Mouse (Mus musculus) testis, postnatal 14 days (tissue): Measurements from ENCODE around the gene Aurkb.
"Not testable (repeated sequence)": the region's sequence is repeated elsewhere in the genome, so short reads cannot be mapped to it uniquely, and the experiment has no call there.

ENCODE experiments used
- DNase-seq: peaks from one replicate; pipeline ENCODE4 v3.0.0; 2021; ENCODE audit warnings: low spot score

The Aurkb gene

DNA sequence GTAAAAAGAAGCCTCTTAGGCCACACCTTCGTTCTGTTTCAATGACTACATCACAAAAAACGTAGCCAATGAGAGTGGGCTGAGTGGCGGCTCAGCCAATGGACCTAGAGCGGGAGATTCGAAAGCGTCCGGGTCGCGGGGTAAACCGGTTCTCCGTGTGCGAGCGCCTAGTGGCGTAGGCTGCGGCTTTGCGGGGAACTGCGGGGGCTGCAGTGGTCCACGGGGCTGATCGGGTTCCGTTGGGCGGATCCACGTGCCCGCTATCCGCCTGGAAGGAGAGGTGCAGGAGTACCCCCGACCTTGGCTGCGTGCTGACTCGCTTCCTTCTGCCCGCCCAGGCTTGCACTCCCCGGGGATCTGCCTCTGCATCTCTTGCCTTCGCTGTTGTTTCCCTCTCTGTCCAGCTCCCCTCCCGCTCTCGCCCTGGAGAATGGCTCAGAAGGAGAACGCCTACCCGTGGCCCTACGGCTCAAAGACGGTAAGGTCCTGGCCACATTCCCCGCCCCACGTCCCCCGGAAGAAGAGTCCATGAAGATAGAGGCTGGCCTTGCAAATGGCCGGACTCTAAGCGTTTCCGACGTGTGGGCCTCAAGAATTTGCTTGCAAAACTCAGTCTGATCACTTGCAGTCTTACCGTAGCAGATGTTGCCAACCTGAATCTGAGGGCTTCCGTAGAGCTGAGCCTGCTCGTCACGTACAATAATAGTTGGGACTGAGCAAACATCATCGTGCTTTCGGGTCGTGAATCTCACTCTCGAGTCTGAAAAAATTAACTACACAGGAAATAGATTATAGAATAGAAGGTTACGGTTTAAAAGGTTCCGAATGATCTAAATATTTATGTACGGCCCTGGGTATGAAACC lies at the start of gene Aurkb:
Gene Aurkb, plus strand, starts transcription at position 117 of the 864 bp plus-strand sequence.
- peak; percentile 87 for DNase-seq

DNA sequence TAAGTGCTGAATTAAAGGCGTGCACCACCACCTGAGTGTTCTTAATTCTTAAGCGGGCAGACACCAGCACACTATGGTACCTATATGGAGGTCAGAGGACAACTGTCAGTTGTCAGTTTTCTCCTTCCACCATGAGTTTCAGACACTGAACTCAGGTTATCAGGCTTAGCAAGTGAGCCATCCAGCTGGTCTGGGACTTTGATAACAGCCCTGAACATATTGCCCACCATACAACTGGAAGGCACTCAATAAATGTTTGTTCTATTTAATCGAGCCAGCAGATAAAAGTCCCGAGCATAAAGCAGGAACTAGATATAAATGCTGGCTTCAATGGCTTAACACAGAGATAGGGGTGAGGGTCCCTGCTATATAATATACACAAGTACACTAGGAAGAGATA lies 48.4 kb upstream of the Aurkb start:
- DNase-seq: no peak

DNA sequence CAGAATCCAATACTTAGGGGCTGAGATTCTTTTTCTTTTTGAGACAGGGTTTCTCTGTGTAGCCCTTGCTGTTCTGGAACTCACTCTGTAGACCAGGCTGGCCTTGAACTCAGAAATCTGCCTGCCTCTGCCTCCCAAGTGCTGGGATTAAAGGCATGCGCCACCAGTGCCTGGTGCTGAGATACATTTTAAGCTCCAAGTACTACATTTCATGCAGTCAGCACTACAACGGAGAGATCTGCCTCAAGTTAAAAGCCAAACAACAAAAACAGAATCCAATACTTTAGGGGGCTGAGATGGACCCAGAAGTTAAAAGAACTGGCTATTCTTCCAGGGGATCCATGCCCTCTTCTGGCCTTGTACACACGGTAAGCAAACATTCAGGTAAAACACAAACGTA lies 42.7 kb upstream of the Aurkb start:
- not testable (repeated sequence) for DNase-seq

DNA sequence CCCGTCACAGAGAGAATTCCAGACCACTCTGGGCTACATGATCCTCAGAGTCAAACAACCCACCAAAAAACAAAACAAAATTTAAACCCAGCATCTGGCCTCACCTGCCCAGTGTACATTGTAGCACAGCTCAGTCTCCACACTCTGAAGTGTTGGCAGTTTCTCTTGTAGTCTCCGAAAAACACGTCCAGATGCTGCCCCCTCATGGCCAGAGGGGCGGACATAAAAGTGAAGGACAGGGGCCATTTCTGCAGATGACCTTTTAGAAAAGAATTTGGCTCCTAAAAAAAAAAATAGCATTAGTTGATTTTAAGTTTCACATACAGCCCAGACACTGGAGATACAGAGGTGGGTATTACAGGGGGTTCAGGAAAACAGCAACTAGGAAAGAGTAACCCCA lies 41.9 kb upstream of the Aurkb start:
- no peak for DNase-seq

DNA sequence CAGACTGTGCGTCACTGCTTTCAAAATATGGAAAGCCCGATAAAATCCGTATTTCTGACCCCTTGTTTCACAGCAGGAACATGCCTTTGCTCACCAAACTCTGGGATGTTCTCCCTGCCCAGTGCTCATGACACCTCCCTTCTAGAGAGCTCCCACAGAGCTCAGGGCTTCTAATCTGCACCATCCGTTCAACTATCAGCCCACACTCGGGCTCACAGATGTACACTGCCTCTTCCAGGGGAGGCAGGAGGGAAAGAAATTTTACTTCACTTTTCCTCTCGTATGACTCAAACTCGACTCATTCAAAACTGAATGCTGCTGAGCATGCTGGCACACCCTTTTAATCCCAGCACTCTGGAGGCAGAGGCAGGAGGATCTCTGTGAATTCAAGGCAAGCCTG lies 40.3 kb upstream of the Aurkb start:
- DNase-seq: no peak

DNA sequence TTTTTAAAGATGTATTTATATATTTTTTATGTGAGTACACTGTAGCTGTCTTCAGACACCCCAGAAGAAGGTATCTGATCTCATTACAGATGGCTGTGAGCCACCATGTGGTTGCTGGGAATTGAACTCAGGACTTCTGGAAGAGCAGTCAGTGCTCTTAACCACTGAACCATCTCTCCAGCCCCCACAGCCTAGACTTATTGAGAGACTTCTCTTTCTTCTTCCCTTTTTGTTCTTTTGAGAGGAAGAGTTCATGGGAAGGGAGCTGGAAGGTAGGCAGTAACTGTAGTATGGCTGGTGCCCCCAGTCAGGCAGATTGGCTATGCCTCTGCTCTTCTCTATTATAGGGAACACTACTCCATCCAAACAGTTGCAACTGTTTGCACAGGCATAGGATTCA lies 38.9 kb upstream of the Aurkb start:
- DNase-seq: not testable (repeated sequence)

DNA sequence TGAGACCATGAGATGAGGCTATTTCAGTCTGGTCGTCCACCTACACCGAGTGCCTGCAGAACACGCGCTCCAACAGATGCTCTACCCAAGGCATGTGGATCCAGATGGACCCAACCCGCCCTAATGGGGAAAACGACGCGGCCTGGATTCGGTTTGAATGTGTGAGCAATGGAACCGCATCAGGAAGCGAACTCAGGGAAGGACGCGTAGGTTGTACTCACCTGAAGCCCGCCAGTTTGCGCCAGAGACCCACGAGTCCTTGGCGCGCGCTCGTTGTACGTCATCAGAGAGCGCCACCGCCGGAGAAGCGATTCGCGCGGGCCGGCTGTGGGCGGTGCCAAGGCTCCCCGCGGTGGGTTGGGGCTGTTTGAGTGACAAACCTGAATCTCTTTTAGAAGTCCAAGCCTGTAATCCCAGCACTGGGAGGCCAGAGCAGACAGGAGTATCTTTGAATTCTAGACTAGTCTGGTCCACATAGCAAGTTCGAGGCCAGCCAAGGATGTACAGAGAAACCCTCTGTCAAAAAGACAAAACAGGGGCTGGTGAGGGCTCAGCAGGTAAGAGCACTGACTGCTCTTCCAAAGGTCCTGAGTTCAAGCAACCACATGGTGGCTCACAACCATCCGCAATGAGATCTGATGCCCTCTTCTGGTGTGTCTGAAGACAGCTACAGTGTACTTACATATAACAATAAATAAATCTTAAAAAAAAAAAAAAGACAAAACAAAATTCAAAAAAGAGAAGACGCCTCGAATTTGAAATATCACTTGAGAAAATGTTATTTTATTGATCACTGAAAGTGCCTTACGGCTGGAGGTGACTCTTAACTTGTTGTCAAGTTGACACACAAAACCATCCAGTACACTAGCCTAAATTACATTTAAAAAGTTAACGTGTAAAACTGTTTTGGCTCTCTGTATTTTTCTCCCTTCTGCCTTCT lies 37.0 kb upstream of the Aurkb start, which contains the start of gene Pfas:
Gene Pfas, minus strand, starts transcription at position 279 of the 940 bp plus-strand sequence.
- peak; percentile 95 for DNase-seq

DNA sequence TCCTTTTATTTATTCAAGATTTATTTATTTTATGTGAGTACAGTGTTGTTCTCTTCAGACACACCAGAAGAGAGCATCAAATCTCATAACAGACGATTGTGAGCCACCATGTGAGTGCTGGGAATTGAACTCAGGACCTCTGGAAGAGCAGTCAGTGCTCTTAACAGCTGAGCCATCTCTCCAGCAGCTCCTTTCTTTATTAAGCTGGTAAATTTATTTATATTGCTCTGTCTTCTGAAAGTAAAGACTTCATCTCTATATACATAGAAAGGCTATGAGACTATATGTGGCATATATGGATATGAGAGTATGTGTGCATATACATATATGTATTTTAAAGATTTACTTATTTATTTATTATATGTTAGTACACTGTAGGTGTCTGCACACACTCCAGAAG lies 35.9 kb upstream of the Aurkb start:
- no peak for DNase-seq

DNA sequence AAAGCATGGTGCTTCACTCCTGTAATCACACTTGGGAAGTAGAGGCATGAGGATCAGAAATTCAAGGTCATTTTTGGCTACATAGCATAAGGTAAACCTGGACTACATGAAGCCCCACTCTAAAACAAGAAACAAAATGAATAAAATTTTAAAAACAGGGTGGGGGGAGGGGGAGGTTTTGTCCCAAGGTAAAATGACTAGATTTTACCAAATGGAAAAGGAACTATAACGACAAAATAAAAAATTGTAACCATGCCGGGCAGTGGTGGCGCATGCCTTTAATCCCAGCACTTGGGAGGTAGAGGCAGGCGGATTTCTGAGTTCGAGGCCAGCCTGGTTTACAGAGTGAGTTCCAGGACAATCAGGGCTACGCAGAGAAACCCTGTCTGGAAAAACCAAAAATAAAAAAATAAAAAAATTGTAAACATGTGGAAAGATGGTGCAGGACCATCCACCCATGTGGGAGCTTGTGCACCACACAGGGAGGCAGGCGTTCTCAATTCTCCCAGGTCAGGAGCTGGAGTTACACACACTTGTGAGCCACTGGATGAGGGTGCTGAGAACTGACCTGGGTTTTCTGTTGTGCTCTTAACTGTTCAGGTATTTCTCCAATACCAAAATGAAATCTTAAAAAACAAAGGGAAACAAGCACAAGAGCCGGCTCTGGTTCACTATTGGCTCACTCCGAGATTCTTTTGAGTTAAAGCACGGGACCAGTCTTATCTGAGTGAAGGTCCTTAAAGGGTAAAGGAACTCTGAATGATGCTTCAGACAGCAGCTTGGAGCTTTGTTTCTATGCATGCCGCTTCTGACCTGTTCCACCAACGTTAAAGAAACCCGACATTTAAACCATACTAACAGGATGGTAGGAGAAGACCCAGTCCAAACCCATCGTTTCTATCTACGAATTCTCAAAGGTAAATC lies 34.8 kb upstream of the Aurkb start:
- DNase-seq: no peak

DNA sequence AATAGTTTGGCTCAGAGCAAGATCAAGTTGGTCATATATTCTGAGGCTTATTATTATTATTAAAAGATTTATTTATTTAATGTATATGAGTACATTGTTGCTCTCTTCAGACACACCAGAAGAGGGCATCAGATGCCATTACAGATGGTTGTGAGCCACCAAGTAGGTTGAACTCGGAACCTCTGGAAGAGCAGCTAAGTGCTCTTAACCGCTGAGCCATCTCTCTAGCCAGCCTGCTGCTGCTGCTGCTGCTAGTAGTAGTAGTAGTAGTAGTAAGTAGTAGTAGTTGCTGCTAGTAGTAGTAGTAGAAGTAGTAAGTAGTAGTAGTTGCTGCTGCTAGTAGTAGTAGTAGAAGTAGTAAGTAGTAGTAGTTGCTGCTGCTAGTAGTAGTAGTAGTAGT lies 34.0 kb upstream of the Aurkb start:
- not testable (repeated sequence) for DNase-seq

DNA sequence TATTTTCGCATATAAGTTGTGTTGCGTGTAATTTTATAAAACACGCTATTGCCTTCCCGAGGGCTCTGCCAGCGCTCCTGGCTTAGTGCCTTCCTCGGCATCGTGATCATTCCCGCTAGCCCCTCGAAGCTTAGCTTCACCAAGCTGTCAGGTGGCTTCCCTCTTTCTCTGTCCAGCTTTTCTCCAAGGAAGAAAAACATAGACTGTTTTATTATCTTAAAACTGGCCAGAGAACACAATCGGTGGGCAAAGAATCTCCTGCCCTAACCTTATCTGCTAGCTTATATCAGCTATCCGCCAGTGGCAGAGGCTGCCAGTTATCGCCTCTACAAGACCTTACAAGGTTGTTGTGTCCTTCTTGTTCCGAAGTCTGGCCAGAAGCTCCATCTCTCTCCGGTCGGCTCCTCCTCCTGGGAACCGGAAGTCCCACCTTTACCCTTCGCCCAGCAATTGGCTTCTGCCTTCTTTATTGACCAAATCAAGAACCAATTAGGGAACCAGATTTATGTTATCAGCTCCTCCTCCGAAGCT lies 33.3 kb upstream of the Aurkb start:
- DNase-seq: peak; percentile 91

DNA sequence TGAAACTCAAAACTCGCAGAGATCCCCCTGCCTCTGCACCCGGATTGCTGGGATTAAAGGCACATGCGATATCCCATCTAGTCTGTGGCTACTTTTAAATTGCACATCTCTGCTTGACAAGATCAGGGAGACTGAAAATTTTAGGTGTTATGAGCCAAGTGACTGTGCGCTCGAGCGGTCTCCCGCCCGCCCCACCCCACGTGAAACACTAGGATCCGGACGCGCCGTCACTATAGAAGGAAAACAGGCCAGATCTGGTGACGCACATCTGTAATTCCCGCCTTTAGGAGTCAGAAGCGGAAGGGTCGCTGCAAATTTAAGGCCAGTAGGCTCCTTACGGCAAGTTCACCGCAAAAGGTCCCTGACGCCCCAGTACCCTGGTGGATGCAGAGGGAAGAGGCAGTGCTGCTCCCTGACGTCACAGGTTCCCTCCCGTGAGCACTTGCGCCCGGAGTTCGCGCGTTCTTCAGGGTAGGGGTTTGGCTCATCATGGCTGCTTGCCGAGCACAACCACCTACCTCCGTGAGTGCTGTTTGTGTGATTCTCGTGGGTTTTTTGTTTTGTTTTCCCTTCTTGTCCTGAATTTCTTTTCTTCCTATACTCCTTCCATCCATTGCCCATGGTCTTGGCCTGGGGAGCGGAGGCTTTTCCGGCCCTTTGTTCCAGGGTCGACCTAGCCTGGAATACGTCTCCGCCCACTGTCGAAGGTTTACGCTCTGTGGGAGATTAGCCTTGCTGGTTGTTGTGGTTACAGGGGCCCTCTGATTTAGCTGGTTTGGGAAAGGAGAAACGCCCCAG lies 29.6 kb upstream of the Aurkb start, which contains the start of gene Ctc1:
Gene Ctc1, plus strand, starts transcription at position 268 of the 798 bp plus-strand sequence.
- DNase-seq: peak; percentile 88

DNA sequence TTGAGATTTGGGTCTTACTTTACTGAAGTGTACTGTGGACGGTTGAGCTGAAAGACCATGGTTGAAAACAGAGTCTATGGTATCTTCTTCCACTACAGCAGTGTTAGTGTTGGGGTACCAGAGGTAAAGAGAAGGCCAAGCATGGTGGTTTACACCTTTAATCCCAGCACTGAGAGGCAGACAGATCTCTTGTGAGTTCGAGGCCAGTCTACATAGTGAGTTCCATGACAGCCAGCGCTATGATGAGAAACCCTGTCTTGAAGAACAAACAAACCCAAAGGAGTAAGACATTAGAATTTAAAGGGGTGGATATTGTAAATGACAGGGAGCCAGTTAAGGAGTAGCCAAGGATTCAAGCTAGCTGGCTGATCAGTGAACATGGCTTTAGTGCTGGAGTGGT lies 28.7 kb upstream of the Aurkb start:
- DNase-seq: no peak

DNA sequence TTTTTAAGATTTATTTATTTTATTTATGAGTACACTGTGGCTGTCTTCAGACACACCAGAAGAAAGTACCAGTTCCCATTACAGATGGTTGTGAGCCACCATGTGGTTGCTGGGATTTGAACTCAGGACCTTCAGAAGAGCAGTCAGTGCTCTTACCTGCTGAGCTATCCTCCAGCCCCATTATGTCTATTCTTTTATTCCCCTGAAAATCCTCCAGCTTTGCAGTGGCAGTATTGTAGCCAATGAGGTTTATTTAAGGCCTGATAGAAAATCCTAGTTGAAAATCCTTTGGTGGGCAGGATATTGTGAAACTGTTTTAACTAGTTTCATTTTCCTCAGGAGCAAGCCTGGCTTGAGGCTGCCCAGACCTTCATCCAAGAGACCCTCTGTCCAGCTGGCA lies 24.8 kb upstream of the Aurkb start:
- DNase-seq: no peak

DNA sequence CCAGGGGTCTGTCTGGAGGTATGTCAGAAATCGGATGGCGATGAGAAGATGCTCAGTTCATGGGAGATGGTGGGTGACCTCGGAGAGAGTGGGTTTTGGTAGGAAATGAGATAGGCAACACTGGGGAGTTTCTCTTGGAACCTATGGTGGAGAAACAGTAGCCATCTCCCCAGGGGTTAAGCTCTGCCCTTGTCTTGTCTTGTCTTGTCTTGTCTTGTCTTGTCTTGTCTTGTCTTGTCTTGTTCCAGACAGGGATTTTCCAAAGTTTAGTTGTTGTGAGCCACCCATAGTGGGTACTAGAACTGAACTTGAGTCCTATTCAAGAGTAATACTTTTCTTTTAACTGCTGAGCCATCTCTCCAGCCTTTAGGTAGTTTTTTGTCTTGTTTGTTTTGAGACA lies 18.9 kb upstream of the Aurkb start:
- DNase-seq: no peak

DNA sequence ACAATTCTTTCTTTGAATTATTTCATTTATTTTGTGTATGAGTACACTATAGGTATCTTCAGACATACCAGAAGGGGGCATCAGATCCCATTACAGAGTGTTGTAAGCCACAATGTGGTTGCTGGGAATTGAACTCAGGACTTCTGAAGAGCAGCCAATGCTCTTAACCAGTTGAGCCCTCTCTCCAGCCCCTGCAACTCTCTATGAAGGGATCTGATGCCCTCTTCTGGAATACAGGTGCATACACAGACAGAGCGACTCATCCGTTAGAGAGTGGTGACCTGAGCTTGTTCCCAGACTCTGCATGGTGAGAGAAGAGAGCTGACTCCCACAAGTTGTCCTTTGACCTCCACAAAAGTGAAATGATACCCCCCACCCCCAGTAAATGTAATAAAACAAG lies 16.6 kb upstream of the Aurkb start:
- DNase-seq: no peak

DNA sequence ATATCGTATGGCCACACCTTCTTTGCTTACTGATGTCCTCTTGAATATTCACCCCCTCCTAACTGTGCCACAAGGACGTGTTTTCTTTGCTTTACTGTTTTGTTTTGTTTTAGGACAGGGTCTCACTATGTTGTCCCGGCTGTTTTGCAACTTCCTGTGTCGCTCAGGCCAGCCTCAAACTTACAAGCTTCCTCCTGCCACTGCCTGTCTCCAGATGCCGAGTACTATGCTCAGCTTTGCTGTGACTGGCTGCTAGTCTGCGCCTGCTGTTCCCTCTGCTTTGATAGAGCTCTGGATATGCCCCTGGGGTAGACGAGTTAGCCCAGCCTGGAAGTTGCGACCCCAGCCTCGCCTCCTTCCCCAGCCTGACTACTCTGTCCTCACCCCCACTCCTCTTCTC lies 11.9 kb upstream of the Aurkb start:
- DNase-seq: no peak

DNA sequence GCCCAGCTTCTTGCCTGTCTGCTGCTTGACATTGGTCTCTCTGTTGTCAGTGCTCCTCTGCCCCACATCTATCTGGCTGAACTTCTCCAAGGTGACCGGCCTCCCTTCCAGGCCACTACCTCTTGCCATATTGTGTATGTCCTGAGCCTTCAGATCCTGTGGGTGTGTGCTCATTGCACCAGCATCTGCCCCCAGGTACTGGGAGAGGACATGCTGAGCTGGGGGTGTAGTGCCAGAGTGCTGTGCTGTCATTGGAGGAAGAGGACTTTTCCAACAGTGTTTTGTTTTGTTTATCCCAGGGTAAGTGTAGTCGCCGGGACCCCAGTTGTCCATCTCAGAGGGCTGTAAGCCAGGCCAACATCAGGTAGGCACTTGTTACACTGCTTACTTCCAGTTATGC lies 10.9 kb upstream of the Aurkb start:
- no peak for DNase-seq

DNA sequence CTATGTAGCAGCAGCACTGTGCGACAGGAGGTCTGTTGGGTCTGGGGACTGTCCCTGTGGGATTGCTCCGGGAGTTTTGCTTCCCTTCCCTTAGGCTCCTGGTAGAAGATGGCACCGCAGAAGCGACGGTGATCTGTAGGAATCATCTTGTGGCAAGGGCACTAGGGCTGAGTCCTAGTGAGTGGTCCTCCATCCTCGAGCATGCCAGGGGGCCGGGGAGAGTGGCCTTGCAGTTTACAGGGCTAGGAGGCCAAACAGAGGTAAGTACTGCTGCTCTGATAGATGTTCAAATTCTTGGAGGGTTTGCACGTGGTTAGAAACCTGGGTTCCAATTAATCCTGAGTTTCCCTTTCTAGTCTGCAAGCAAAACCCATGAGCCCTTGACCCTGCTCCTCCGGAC lies 10.0 kb upstream of the Aurkb start:
- no peak for DNase-seq

DNA sequence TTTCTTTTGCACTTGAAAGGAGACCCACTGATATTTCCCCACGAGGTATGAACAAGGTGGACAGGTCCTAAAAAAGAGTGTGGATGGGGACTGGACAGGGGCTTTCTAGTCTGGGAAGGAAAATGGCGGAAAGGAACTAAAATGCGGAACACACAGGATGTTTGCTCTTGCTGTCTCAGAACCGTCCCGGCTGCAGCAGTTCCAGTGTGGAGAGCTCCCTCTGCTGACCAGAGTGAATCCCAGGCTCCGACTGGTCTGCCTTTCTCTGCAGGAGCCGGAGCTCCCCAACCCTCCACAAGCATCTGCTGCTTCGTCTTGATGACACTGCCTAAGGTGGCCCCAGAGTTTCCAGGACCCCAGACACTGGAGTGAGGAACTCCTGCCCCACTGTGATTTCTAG lies 9.6 kb upstream of the Aurkb start:
- DNase-seq: peak; percentile 76
